Mouse (Mus musculus) E14TG2a.4 (cell line): ENCODE data around the gene Igfbp6.

Experiments
- CTCF ChIP-seq: conservative IDR thresholded peaks from 2 replicates; pipeline ENCODE4 v1.5.1; 2014; ENCODE audit warnings: low read length
- NANOG ChIP-seq: IDR thresholded peaks from 2 replicates; pipeline ENCODE4 v1.6.1; 2014; ENCODE audit warnings: borderline replicate concordance, low read length, mixed read lengths

- TF ChIP-seq CTCF (no peak), NANOG (no peak)
Measured at GRCm38 (mm10) chr15:102099771-102100160, 44.4 kb upstream of the Igfbp6 start.
